Mouse (Mus musculus): ENCODE results near the gene Nxpe4. TPM values are rescaled to one million over a fixed set of nuclear protein-coding genes. Genes with fewer than 3 reads are reported as not detected.

Nxpe4 gene
- polyA plus RNA-seq, 1 experiment from 2014 or later, result 5.1 TPM

GRCm38 (mm10) chr9:48329597-48329996 lies 167.8 kb downstream of the Nxpe4 start:
- Histone ChIP-seq H3K27ac (replicated peaks in 1 of 2; ENCODE audit: control insufficient read depth in 1 of 2, insufficient read depth in 1 of 2, low read depth in 2 of 2, low read length in 2 of 2) (no peak overlapping the region), H3K4me1 (ENCODE audit: control insufficient read depth in 2 of 2, insufficient read depth in 2 of 2, low read length in 2 of 2) (no peaks in the 10 kb centered on the region), H3K4me2 (ENCODE audit: low read length) (no peak overlapping the region), H3K9me3 (ENCODE audit: control insufficient read depth, low read length) (no peaks in the 10 kb centered on the region), H3K36me3 (ENCODE audit: control insufficient read depth, insufficient read depth, low read length) (no peaks in the 10 kb centered on the region), H3K4me3 (ENCODE audit: control insufficient read depth in 1 of 2, insufficient read depth in 1 of 2, low read depth in 1 of 2, low read length in 2 of 2) (no peak overlapping the region), H3K27me3 (ENCODE audit: control insufficient read depth, insufficient read depth, low read length) (no peaks in the 10 kb centered on the region), H3K9ac (ENCODE audit: low read length) (no peak overlapping the region)
- no peak for ATAC-seq (ENCODE audit: insufficient number of reproducible peaks, insufficient read depth, low FRiP score, low read depth)
- 89% methylated on average over 7 of the region's 7 CpGs for WGBS

- Histone ChIP-seq H3K4me3 (ENCODE audit: control insufficient read depth in 1 of 2, insufficient read depth in 1 of 2, low read depth in 1 of 2, low read length in 2 of 2) (no peak overlapping the region), H3K36me3 (ENCODE audit: control insufficient read depth, insufficient read depth, low read length) (no peaks in the 10 kb centered on the region), H3K27me3 (ENCODE audit: control insufficient read depth, insufficient read depth, low read length) (no peaks in the 10 kb centered on the region), H3K9me3 (ENCODE audit: control insufficient read depth, low read length) (no peaks in the 10 kb centered on the region), H3K27ac (replicated peaks in 1 of 2; ENCODE audit: control insufficient read depth in 1 of 2, insufficient read depth in 1 of 2, low read depth in 2 of 2, low read length in 2 of 2) (no peak overlapping the region), H3K4me2 (ENCODE audit: low read length) (no peak overlapping the region), H3K9ac (ENCODE audit: low read length) (no peak overlapping the region), H3K4me1 (ENCODE audit: control insufficient read depth in 2 of 2, insufficient read depth in 2 of 2, low read length in 2 of 2) (peaks cover 3 to 6% of the 10 kb centered on the region in 2 experiments; a peak in 3 of 4 replicates)
- 42% methylated on average over 4 of the region's 4 CpGs for WGBS
- ATAC-seq (ENCODE audit: insufficient number of reproducible peaks, insufficient read depth, low FRiP score, low read depth), result no peak
Observed at GRCm38 (mm10) chr9:48338783-48339455, 177.1 kb downstream of the Nxpe4 start.

GRCm38 (mm10) chr9:48339563-48339962 lies 177.7 kb downstream of the Nxpe4 start:
- 48% methylated on average over 5 of the region's 5 CpGs for WGBS
- no peak overlapping the region for H3K4me2 ChIP-seq (ENCODE audit: low read length)
- no peaks in the 10 kb centered on the region for H3K36me3 ChIP-seq (ENCODE audit: control insufficient read depth, insufficient read depth, low read length)
- H3K27ac ChIP-seq (replicated peaks in 1 of 2; ENCODE audit: control insufficient read depth in 1 of 2, insufficient read depth in 1 of 2, low read depth in 2 of 2, low read length in 2 of 2), result no peak overlapping the region; a peak in 1 of 4 replicates
- ATAC-seq (ENCODE audit: insufficient number of reproducible peaks, insufficient read depth, low FRiP score, low read depth), result no peak
- H3K4me1 ChIP-seq (ENCODE audit: control insufficient read depth in 2 of 2, insufficient read depth in 2 of 2, low read length in 2 of 2), result peaks cover 3 to 6% of the 10 kb centered on the region in 2 experiments; a peak in 3 of 4 replicates
- H3K27me3 ChIP-seq (ENCODE audit: control insufficient read depth, insufficient read depth, low read length), result no peaks in the 10 kb centered on the region
- no peak overlapping the region for H3K9ac ChIP-seq (ENCODE audit: low read length)
- H3K9me3 ChIP-seq (ENCODE audit: control insufficient read depth, low read length), result no peaks in the 10 kb centered on the region
- H3K4me3 ChIP-seq (ENCODE audit: control insufficient read depth in 1 of 2, insufficient read depth in 1 of 2, low read depth in 1 of 2, low read length in 2 of 2), result no peak overlapping the region

- H3K9ac ChIP-seq (ENCODE audit: low read length), result no peak overlapping the region
- no peaks in the 10 kb centered on the region for H3K36me3 ChIP-seq (ENCODE audit: control insufficient read depth, insufficient read depth, low read length)
- H3K27ac ChIP-seq (replicated peaks in 1 of 2; ENCODE audit: control insufficient read depth in 1 of 2, insufficient read depth in 1 of 2, low read depth in 2 of 2, low read length in 2 of 2), result no peak overlapping the region
- H3K4me1 ChIP-seq (ENCODE audit: control insufficient read depth in 2 of 2, insufficient read depth in 2 of 2, low read length in 2 of 2), result peaks cover 3 to 6% of the 10 kb centered on the region in 2 experiments; a peak in 3 of 4 replicates
- H3K4me3 ChIP-seq (ENCODE audit: control insufficient read depth in 1 of 2, insufficient read depth in 1 of 2, low read depth in 1 of 2, low read length in 2 of 2), result no peak overlapping the region
- H3K27me3 ChIP-seq (ENCODE audit: control insufficient read depth, insufficient read depth, low read length), result no peaks in the 10 kb centered on the region
- WGBS, result 45% methylated on average over 10 of the region's 10 CpGs
- no peaks in the 10 kb centered on the region for H3K9me3 ChIP-seq (ENCODE audit: control insufficient read depth, low read length)
- no peak overlapping the region for H3K4me2 ChIP-seq (ENCODE audit: low read length)
- ATAC-seq (ENCODE audit: insufficient number of reproducible peaks, insufficient read depth, low FRiP score, low read depth), result no peak
Observed at GRCm38 (mm10) chr9:48340708-48341380, 179.0 kb downstream of the Nxpe4 start.

GRCm38 (mm10) chr9:48345456-48345855 lies 183.6 kb downstream of the Nxpe4 start:
- WGBS, result 81% methylated on average over 9 of the region's 9 CpGs
- no peak overlapping the region for H3K27ac ChIP-seq (replicated peaks in 1 of 2; ENCODE audit: control insufficient read depth in 1 of 2, insufficient read depth in 1 of 2, low read depth in 2 of 2, low read length in 2 of 2)
- H3K4me3 ChIP-seq (ENCODE audit: control insufficient read depth in 1 of 2, insufficient read depth in 1 of 2, low read depth in 1 of 2, low read length in 2 of 2), result no peak overlapping the region
- H3K9me3 ChIP-seq (ENCODE audit: control insufficient read depth, low read length), result no peaks in the 10 kb centered on the region
- H3K9ac ChIP-seq (ENCODE audit: low read length), result no peak overlapping the region
- peaks cover 1 to 3% of the 10 kb centered on the region in 2 experiments; a peak in 1 of 4 replicates for H3K4me1 ChIP-seq (ENCODE audit: control insufficient read depth in 2 of 2, insufficient read depth in 2 of 2, low read length in 2 of 2)
- no peak for ATAC-seq (ENCODE audit: insufficient number of reproducible peaks, insufficient read depth, low FRiP score, low read depth)
- no peaks in the 10 kb centered on the region for H3K27me3 ChIP-seq (ENCODE audit: control insufficient read depth, insufficient read depth, low read length)
- H3K36me3 ChIP-seq (ENCODE audit: control insufficient read depth, insufficient read depth, low read length), result no peaks in the 10 kb centered on the region
- no peak overlapping the region for H3K4me2 ChIP-seq (ENCODE audit: low read length)

- Histone ChIP-seq H3K27me3 (ENCODE audit: control insufficient read depth, insufficient read depth, low read length) (no peaks in the 10 kb centered on the region), H3K36me3 (ENCODE audit: control insufficient read depth, insufficient read depth, low read length) (no peaks in the 10 kb centered on the region), H3K27ac (replicated peaks in 1 of 2; ENCODE audit: control insufficient read depth in 1 of 2, insufficient read depth in 1 of 2, low read depth in 2 of 2, low read length in 2 of 2) (no peak overlapping the region), H3K4me2 (ENCODE audit: low read length) (no peak overlapping the region), H3K4me1 (ENCODE audit: control insufficient read depth in 2 of 2, insufficient read depth in 2 of 2, low read length in 2 of 2) (no peaks in the 10 kb centered on the region), H3K4me3 (ENCODE audit: control insufficient read depth in 1 of 2, insufficient read depth in 1 of 2, low read depth in 1 of 2, low read length in 2 of 2) (no peak overlapping the region), H3K9me3 (ENCODE audit: control insufficient read depth, low read length) (no peaks in the 10 kb centered on the region), H3K9ac (ENCODE audit: low read length) (no peak overlapping the region)
- ATAC-seq (ENCODE audit: insufficient number of reproducible peaks, insufficient read depth, low FRiP score, low read depth), result no peak
- 84% methylated on average over 3 of the region's 3 CpGs for WGBS
Observed at GRCm38 (mm10) chr9:48345866-48346265, 184.0 kb downstream of the Nxpe4 start.

- no peak within 1 kb of the TSS for H3K9ac ChIP-seq (ENCODE audit: low read length)
- H3K4me2 ChIP-seq (ENCODE audit: low read length), result no peak within 1 kb of the TSS
- H3K4me1 ChIP-seq (ENCODE audit: control insufficient read depth in 2 of 2, insufficient read depth in 2 of 2, low read length in 2 of 2), result peaks cover 0 to 3% of the 10 kb centered on the region in 2 experiments; a peak in 2 of 4 replicates
- WGBS, result 51% methylated on average over 2 of the region's 2 CpGs
- peak within 1 kb of the TSS; percentile 60 to 77 for H3K27ac ChIP-seq (replicated peaks in 1 of 2; ENCODE audit: control insufficient read depth in 1 of 2, insufficient read depth in 1 of 2, low read depth in 2 of 2, low read length in 2 of 2)
- H3K4me3 ChIP-seq (ENCODE audit: control insufficient read depth in 1 of 2, insufficient read depth in 1 of 2, low read depth in 1 of 2, low read length in 2 of 2), result no peak within 1 kb of the TSS
- H3K27me3 ChIP-seq (ENCODE audit: control insufficient read depth, insufficient read depth, low read length), result no peaks in the 10 kb centered on the region
- ATAC-seq (ENCODE audit: insufficient number of reproducible peaks, insufficient read depth, low FRiP score, low read depth), result no peak
- no peaks in the 10 kb centered on the region for H3K36me3 ChIP-seq (ENCODE audit: control insufficient read depth, insufficient read depth, low read length)
- H3K9me3 ChIP-seq (ENCODE audit: control insufficient read depth, low read length), result no peaks in the 10 kb centered on the region
Observed at GRCm38 (mm10) chr9:48353148-48353698, 191.4 kb downstream of the Nxpe4 start, which contains the start of gene Nxpe2. TSS of gene Nxpe2 (minus strand) at chr9:48353454.

All from heart, embryonic 14.5 days (tissue).